Mouse (Mus musculus): ENCODE data around the gene Th.

Th gene

GRCm38 (mm10) chr7:142899872-142900271 is 31.1 kb downstream of the Th start:
- no peak for DNase-seq

- DNase-seq = no peak
Observed at GRCm38 (mm10) chr7:142897471-142897870, 33.5 kb downstream of the Th start.

- no peak for DNase-seq
Observed at GRCm38 (mm10) chr7:142895901-142896665, 34.8 kb downstream of the Th start.

- DNase-seq = no peak
Observed at GRCm38 (mm10) chr7:142895223-142895840, 35.6 kb downstream of the Th start.

- peak; percentile 62 for DNase-seq
Observed at GRCm38 (mm10) chr7:142894669-142895068, 36.3 kb downstream of the Th start.

GRCm38 (mm10) chr7:142893721-142894639 is 36.9 kb downstream of the Th start:
- no peak for DNase-seq

- DNase-seq = no peak
Observed at GRCm38 (mm10) chr7:142893296-142893695, 37.6 kb downstream of the Th start.

GRCm38 (mm10) chr7:142869419-142870163 is 61.3 kb downstream of the Th start:
- DNase-seq = no peak

GRCm38 (mm10) chr7:142850681-142851080 is 80.2 kb downstream of the Th start:
- peak; percentile 9 for DNase-seq
